23 mouse cellular contexts compared by ENCODE assay signal in the genomic region with DNA sequence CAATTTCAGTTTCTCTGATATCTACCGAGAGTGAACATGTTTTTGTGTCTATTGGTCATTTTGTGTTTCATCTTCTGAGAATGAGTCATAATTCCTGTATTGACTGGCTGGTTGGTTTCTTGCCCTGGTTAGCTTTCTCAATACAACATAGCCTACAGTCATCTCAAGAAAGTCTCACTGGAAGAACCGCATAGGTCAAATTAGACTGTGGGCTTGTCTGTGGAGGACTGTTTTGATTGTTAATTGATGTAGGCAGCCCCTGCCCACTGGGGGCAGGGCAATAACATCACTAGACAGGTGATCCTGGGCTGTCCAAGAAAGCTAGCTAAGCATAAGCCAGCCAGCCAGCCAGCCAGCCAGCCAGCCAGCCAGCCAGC. TPM values are rescaled to one million over a fixed set of nuclear protein-coding genes. Genes with fewer than 3 reads are reported as not detected.
"Had no signal": no experiment of that assay in that cellular context is flagged by ENCODE, and none has a peak within 500 bp of the region (broad histone marks: within the 10 kb centered on the region; RNA-seq: fewer than 3 reads in every experiment).

No protein-coding gene starts in this region.

- H3K4me2 ChIP-seq: kidney, embryonic 15.5 days; limb, embryonic 12.5 days; limb, embryonic 15.5 days; liver, embryonic 11.5 days; lung, embryonic 14.5 days; midbrain, embryonic 12.5 days; midbrain, embryonic 15.5 days; neural tube, embryonic 13.5 days had no signal

- DNase-seq: kidney, postnatal 10 days; kidney, postnatal 36 days; layer of hippocampus, postnatal 36 days; left cerebral cortex, postnatal 4 days; liver, postnatal 0 days; lung, embryonic 14.5 days; retina, postnatal 1 day; right cerebral cortex, postnatal 25 days; thymus, adult 2 months; thymus, postnatal 25 days had no signal

- H3K4me3 ChIP-seq: kidney, embryonic 15.5 days; left cerebral cortex, adult 2 months; limb, embryonic 12.5 days; limb, embryonic 15.5 days; midbrain, embryonic 12.5 days; midbrain, embryonic 15.5 days; neural tube, embryonic 13.5 days had no signal

- H3K4me1 ChIP-seq: kidney, embryonic 15.5 days; midbrain, embryonic 12.5 days; midbrain, embryonic 15.5 days; neural tube, embryonic 13.5 days had no signal

- H3K27me3 ChIP-seq: kidney, embryonic 15.5 days; limb, embryonic 12.5 days; limb, embryonic 15.5 days; midbrain, embryonic 12.5 days; midbrain, embryonic 15.5 days; neural tube, embryonic 13.5 days had no signal

- H3K9me3 ChIP-seq: kidney, embryonic 15.5 days; limb, embryonic 12.5 days; limb, embryonic 15.5 days; midbrain, embryonic 12.5 days; midbrain, embryonic 15.5 days; neural tube, embryonic 13.5 days had no signal

- H3K27ac ChIP-seq: kidney, embryonic 15.5 days; left cerebral cortex, adult 2 months; limb, embryonic 12.5 days; limb, embryonic 15.5 days; liver, embryonic 14.5 days; macrophage; midbrain, embryonic 12.5 days; midbrain, embryonic 15.5 days; neural tube, embryonic 13.5 days; stomach, postnatal 0 days had no signal

- H3K9ac ChIP-seq: kidney, embryonic 15.5 days; limb, embryonic 12.5 days; limb, embryonic 15.5 days; liver, embryonic 14.5 days; liver, postnatal 0 days; lung, embryonic 14.5 days; midbrain, embryonic 12.5 days; midbrain, embryonic 15.5 days; neural tube, embryonic 13.5 days had no signal

RNA-seq across cellular contexts. Expression of gene Xrra1, which starts 25.1 kb away (rescaled TPM):
- total RNA-seq: neutrophil, adult 5-6 weeks had no signal
- polyA plus RNA-seq: liver, embryonic 14.5 days; small intestine, adult 2 months had no signal
